Mouse (Mus musculus) liver, adult 2 months (tissue): ENCODE data around the gene Lrch1.

Experiments used
- CTCF ChIP-seq: fragments of 200-500 bp; IDR thresholded peaks from 2 replicates; pipeline ENCODE4 v1.5.1; 2011; ENCODE audit warnings: low read depth, low read length, control low read depth
- POLR2A ChIP-seq: fragments of 200-500 bp; IDR thresholded peaks from 2 replicates; pipeline ENCODE4 v1.6.1; 2011; ENCODE audit warnings: low read length, control low read depth; ENCODE audit not compliant: insufficient read depth; ENCODE audit errors: extremely low read depth

GRCm38 (mm10) chr14:74933960-74934710, 13.5 kb downstream of the Lrch1 start:
- TF ChIP-seq CTCF (no peak), POLR2A (no peak)
